In genomic region chr11:118132136-118132535, GRCm38 (mm10) we compare ENCODE assay signal across 10 mouse cellular contexts. TPM values are rescaled to one million over a fixed set of nuclear protein-coding genes. Genes with fewer than 3 reads are reported as not detected.
DNase-seq lines count a peak whose midpoint lies in the region; ATAC-seq and TF ChIP-seq lines count a peak whose summit lies in the region.
"Had no signal": no experiment of that assay in that cellular context is flagged by ENCODE, and none has a peak within 500 bp of the region (broad histone marks: within the 10 kb centered on the region; RNA-seq: fewer than 3 reads in every experiment).

No protein-coding gene starts in this region.

- TF ChIP-seq CTCF in midbrain, postnatal 0 days (IDR thresholded peaks at IDR 0.05): peak; percentile 52
- TF ChIP-seq CTCF in stomach, postnatal 0 days (IDR thresholded peaks at IDR 0.05; ENCODE audit: low read depth): peak; percentile 34; the same call in 1 of the 2 replicates

- no peak for ATAC-seq in heart, embryonic 11.5 days (replicated peaks; ENCODE audit: insufficient number of reproducible peaks, low FRiP score, low TSS enrichment)
- no peak for ATAC-seq in midbrain, postnatal 0 days (ENCODE audit: low FRiP score)
- no peak for ATAC-seq in midbrain, embryonic 15.5 days (replicated peaks)
- ATAC-seq in stomach, postnatal 0 days (ENCODE audit: low FRiP score, low TSS enrichment): no peak

- TF ChIP-seq EP300 in stomach, postnatal 0 days (optimal IDR thresholded peaks at IDR 0.05): no peak

- H3K4me1 ChIP-seq in heart, embryonic 11.5 days (ENCODE audit: control insufficient read depth, insufficient read depth, low read length): peaks cover 24% of the 10 kb centered on the region
- no peaks in the 10 kb centered on the region for H3K4me1 ChIP-seq in midbrain, postnatal 0 days (ENCODE audit: insufficient read depth, low read length)
- H3K4me1 ChIP-seq in midbrain, embryonic 15.5 days: 0 out of 2 replicates have a peak, but pooled peaks cover 12% of the 10 kb centered on the region
- H3K4me1 ChIP-seq in stomach, postnatal 0 days (replicated peaks; ENCODE audit: control insufficient read depth, insufficient read depth): no peaks in the 10 kb centered on the region

- no peak overlapping the region for H3K27ac ChIP-seq in heart, embryonic 11.5 days (ENCODE audit: low read depth, low read length)
- no peak overlapping the region for H3K27ac ChIP-seq in midbrain, postnatal 0 days (ENCODE audit: low read depth, low read length)
- no peak overlapping the region for H3K27ac ChIP-seq in midbrain, embryonic 15.5 days
- no peak overlapping the region for H3K27ac ChIP-seq in stomach, postnatal 0 days (replicated peaks)
- H3K27ac ChIP-seq: limb, embryonic 13.5 days; macrophage had no signal

- peak; percentile 95 for DNase-seq in heart, adult 11 months
- DNase-seq in midbrain, postnatal 0 days (ENCODE audit: low spot score): no peak
- peak; percentile 31 to 33 for DNase-seq in heart, postnatal 14 days
- DNase-seq in stomach, postnatal 0 days (ENCODE audit: low spot score): no peak
- no peak for DNase-seq in layer of hippocampus, adult 18-20 months (ENCODE audit: low spot score in 2 of 2)
- DNase-seq in right cerebral cortex, postnatal 36 days (ENCODE audit: low spot score in 2 of 2): no peak

- H3K9ac ChIP-seq in heart, embryonic 11.5 days (ENCODE audit: low read depth, low read length): no peak overlapping the region
- no peak overlapping the region for H3K9ac ChIP-seq in midbrain, postnatal 0 days (replicated peaks; ENCODE audit: low read length, poor library complexity, severe bottlenecking)
- H3K9ac ChIP-seq in midbrain, embryonic 15.5 days: no peak overlapping the region
- no peak overlapping the region for H3K9ac ChIP-seq in stomach, postnatal 0 days (ENCODE audit: low read length)
- H3K9ac ChIP-seq: limb, embryonic 13.5 days had no signal

- H3K9me3 ChIP-seq in heart, embryonic 11.5 days (replicated peaks; ENCODE audit: control insufficient read depth, low read length): no peaks in the 10 kb centered on the region
- H3K9me3 ChIP-seq in midbrain, postnatal 0 days (ENCODE audit: low read length): no peaks in the 10 kb centered on the region
- H3K9me3 ChIP-seq in midbrain, embryonic 15.5 days: no peaks in the 10 kb centered on the region
- no peaks in the 10 kb centered on the region for H3K9me3 ChIP-seq in stomach, postnatal 0 days (ENCODE audit: control insufficient read depth, low read length)
- H3K9me3 ChIP-seq: limb, embryonic 13.5 days had no signal

- H3K4me2 ChIP-seq in heart, embryonic 11.5 days: no peak overlapping the region
- H3K4me2 ChIP-seq in midbrain, postnatal 0 days (ENCODE audit: low read depth, low read length, poor library complexity, severe bottlenecking): no peak overlapping the region
- no peak overlapping the region for H3K4me2 ChIP-seq in midbrain, embryonic 15.5 days
- H3K4me2 ChIP-seq in stomach, postnatal 0 days (replicated peaks; ENCODE audit: low read depth): no peak overlapping the region
- H3K4me2 ChIP-seq: limb, embryonic 13.5 days had no signal

- H3K4me3 ChIP-seq in heart, embryonic 11.5 days (ENCODE audit: low read depth, low read length): no peak overlapping the region
- no peak overlapping the region for H3K4me3 ChIP-seq in midbrain, postnatal 0 days (ENCODE audit: low read depth, low read length)
- no peak overlapping the region for H3K4me3 ChIP-seq in midbrain, embryonic 15.5 days
- H3K4me3 ChIP-seq in stomach, postnatal 0 days (ENCODE audit: low read depth, low read length): no peak overlapping the region
- H3K4me3 ChIP-seq: limb, embryonic 13.5 days had no signal

- H3K36me3 ChIP-seq in heart, embryonic 11.5 days (ENCODE audit: control insufficient read depth, insufficient read depth, low read length): no peaks in the 10 kb centered on the region
- no peaks in the 10 kb centered on the region for H3K36me3 ChIP-seq in midbrain, postnatal 0 days (ENCODE audit: insufficient read depth, low read length)
- no peaks in the 10 kb centered on the region for H3K36me3 ChIP-seq in midbrain, embryonic 15.5 days (replicated peaks)
- no peaks in the 10 kb centered on the region for H3K36me3 ChIP-seq in stomach, postnatal 0 days (ENCODE audit: control insufficient read depth, insufficient read depth, low read length)
- H3K36me3 ChIP-seq: limb, embryonic 13.5 days had no signal

- intact Hi-C loops in heart, postnatal 14 days (cut with DNase I): no loop called here

- WGBS in heart, embryonic 11.5 days (ENCODE audit: insufficient replicate concordance): 53% methylated on average over 8 of the region's 8 CpGs
- 70% methylated on average over 8 of the region's 8 CpGs for WGBS in midbrain, postnatal 0 days
- 70% methylated on average over 8 of the region's 8 CpGs for WGBS in midbrain, embryonic 15.5 days
- whole genome bisulfite sequencing in stomach, postnatal 0 days: 73% methylated on average over 8 of the region's 8 CpGs

- no peaks in the 10 kb centered on the region for H3K27me3 ChIP-seq in heart, embryonic 11.5 days (ENCODE audit: control insufficient read depth, insufficient read depth, low read length)
- H3K27me3 ChIP-seq in midbrain, postnatal 0 days (ENCODE audit: insufficient read depth, low read length): no peaks in the 10 kb centered on the region
- H3K27me3 ChIP-seq in midbrain, embryonic 15.5 days (replicated peaks): no peaks in the 10 kb centered on the region
- H3K27me3 ChIP-seq in stomach, postnatal 0 days (ENCODE audit: control insufficient read depth, insufficient read depth, low read length): no peaks in the 10 kb centered on the region
- H3K27me3 ChIP-seq: limb, embryonic 13.5 days had no signal

RNA-seq across cellular contexts. Expression of gene Dnah17, which starts 1.7 kb away (rescaled TPM):
- polyA plus RNA-seq in heart, embryonic 11.5 days (2014; fragmentation: Nextera tagmentation; extraction: Ambion mirVana): 0.04 and 0.20 TPM in 2 replicates
- total RNA-seq in midbrain, postnatal 0 days (2014; rRNA removed): 0.05 TPM in 2 replicates
- polyA plus RNA-seq in midbrain, postnatal 0 days (2015; fragmentation: Nextera tagmentation; extraction: Ambion mirVana): 0.15 and 0.20 TPM in 2 replicates
- 0.23 and 0.34 TPM in 2 replicates for polyA plus RNA-seq in midbrain, embryonic 15.5 days (2015; fragmentation: Nextera tagmentation; extraction: Ambion mirVana)
- under 1 TPM; 0.10 to 0.17 TPM for total RNA-seq in heart, postnatal 14 days (2021)
- polyA plus RNA-seq in stomach, postnatal 0 days (2015; fragmentation: Nextera tagmentation; extraction: Ambion mirVana): 0.04 and 0.06 TPM in 2 replicates
- total RNA-seq in layer of hippocampus, adult 18-20 months (2021): under 1 TPM in 1 of 2 experiments, not detected in 1; 0.02 TPM

Comparison
In these comparisons a context has a peak if more than half of its experiments do, and no peak if none do; other contexts are left out.
1. DNase-seq: peak in heart, adult 11 months (single experiment) and heart, postnatal 14 days (2 of 2); none in midbrain, postnatal 0 days (single experiment), stomach, postnatal 0 days (single experiment), layer of hippocampus, adult 18-20 months (0 of 2) and right cerebral cortex, postnatal 36 days (0 of 2).